Mouse (Mus musculus) midbrain, embryonic 10.5 days (tissue): ENCODE measurements at regions not wholly inside any gene's neighbourhood (a gene's known extent, or its start where the extent isn't known, plus 50 kb on each side); places are given as distances from the start of the nearest gene placed in this dataset.

Experiments
- DNase-seq: peaks from one replicate; pipeline ENCODE4 v3.0.0-alpha.2; 2017; ENCODE audit warnings: low spot score
- H3K27ac ChIP-seq: fragments of 300-500 bp; sonication (generic); replicated peaks from 2 replicates; pipeline ENCODE4 v1.5.1; 2016; ENCODE audit warnings: mild to moderate bottlenecking
- H3K27me3 ChIP-seq: fragments of 300-500 bp; sonication (generic); 2 replicates; pipeline ENCODE4 v1.6.1; 2016; ENCODE audit warnings: low read depth, mild to moderate bottlenecking; ENCODE audit not compliant: poor library complexity, severe bottlenecking
- H3K36me3 ChIP-seq: fragments of 300-500 bp; sonication (generic); 2 replicates; pipeline ENCODE4 v1.6.1; 2016; ENCODE audit warnings: mild to moderate bottlenecking, moderate library complexity
- H3K4me1 ChIP-seq: fragments of 300-500 bp; sonication (generic); 2 replicates; pipeline ENCODE4 v1.6.1; 2016
- H3K4me3 ChIP-seq: fragments of 300-500 bp; sonication (generic); 2 replicates; pipeline ENCODE4 v1.5.1; 2016; ENCODE audit warnings: mild to moderate bottlenecking, moderate library complexity
- H3K9me3 ChIP-seq: fragments of 300-500 bp; sonication (generic); replicated peaks from 2 replicates; pipeline ENCODE4 v1.6.1; 2016; ENCODE audit warnings: mild to moderate bottlenecking
- WGBS: fragments of 180-500 bp; shearing (Covaris S2); methylation state at CpG from one replicate; pipeline ENCODE4 v1.1.7; 2016; 5-methylcytosine and 5-hydroxymethylcytosine counted together

- 75% methylated on average over 1 of the region's 1 CpGs for WGBS
- no peak for DNase-seq
- Histone ChIP-seq H3K27me3 (no peaks in the 10 kb centered on the region), H3K36me3 (no peaks in the 10 kb centered on the region), H3K4me3 (no peak overlapping the region), H3K27ac (no peak overlapping the region), H3K9me3 (no peaks in the 10 kb centered on the region), H3K4me1 (no peaks in the 10 kb centered on the region)
Observed at GRCm38 (mm10) chrX:70261360-70261759, 103.5 kb downstream of the Ids start.

- no peak overlapping the region for H3K4me3 ChIP-seq
- 77% methylated on average over 1 of the region's 1 CpGs for WGBS
- no peak for DNase-seq
- no peaks in the 10 kb centered on the region for H3K36me3 ChIP-seq
- no peaks in the 10 kb centered on the region for H3K27me3 ChIP-seq
- H3K27ac ChIP-seq, result no peak overlapping the region
- H3K9me3 ChIP-seq, result no peaks in the 10 kb centered on the region
- no peaks in the 10 kb centered on the region for H3K4me1 ChIP-seq
Observed at GRCm38 (mm10) chrX:70216011-70216410, 148.9 kb downstream of the Ids start.

GRCm38 (mm10) chrX:70184427-70185090 lies 180.3 kb downstream of the Ids start:
- Histone ChIP-seq H3K27ac (no peak overlapping the region), H3K27me3 (no peaks in the 10 kb centered on the region), H3K36me3 (no peaks in the 10 kb centered on the region), H3K9me3 (no peaks in the 10 kb centered on the region), H3K4me3 (no peak overlapping the region), H3K4me1 (no peaks in the 10 kb centered on the region)
- DNase-seq, result no peak
- WGBS, result 84% methylated on average over 1 of the region's 1 CpGs

GRCm38 (mm10) chrX:70169737-70170136 lies 195.1 kb downstream of the Ids start:
- DNase-seq, result no peak
- Histone ChIP-seq H3K27ac (no peak overlapping the region), H3K4me3 (no peak overlapping the region), H3K4me1 (no peaks in the 10 kb centered on the region), H3K36me3 (no peaks in the 10 kb centered on the region), H3K27me3 (no peaks in the 10 kb centered on the region; the same call in 1 of the 2 replicates), H3K9me3 (no peaks in the 10 kb centered on the region)
- WGBS, result 67% methylated on average over 2 of the region's 2 CpGs

GRCm38 (mm10) chrX:70161011-70161410 lies 203.9 kb downstream of the Ids start:
- peak; percentile 11 for DNase-seq
- no peak overlapping the region for H3K27ac ChIP-seq
- H3K36me3 ChIP-seq, result no peaks in the 10 kb centered on the region
- no peaks in the 10 kb centered on the region for H3K9me3 ChIP-seq
- H3K4me3 ChIP-seq, result no peak overlapping the region
- 23% methylated on average over 4 of the region's 4 CpGs for WGBS
- no peaks in the 10 kb centered on the region; the same call in 1 of the 2 replicates for H3K27me3 ChIP-seq
- H3K4me1 ChIP-seq, result no peaks in the 10 kb centered on the region
